Mouse (Mus musculus): ENCODE measurements around the gene Olfr544.

DNA sequence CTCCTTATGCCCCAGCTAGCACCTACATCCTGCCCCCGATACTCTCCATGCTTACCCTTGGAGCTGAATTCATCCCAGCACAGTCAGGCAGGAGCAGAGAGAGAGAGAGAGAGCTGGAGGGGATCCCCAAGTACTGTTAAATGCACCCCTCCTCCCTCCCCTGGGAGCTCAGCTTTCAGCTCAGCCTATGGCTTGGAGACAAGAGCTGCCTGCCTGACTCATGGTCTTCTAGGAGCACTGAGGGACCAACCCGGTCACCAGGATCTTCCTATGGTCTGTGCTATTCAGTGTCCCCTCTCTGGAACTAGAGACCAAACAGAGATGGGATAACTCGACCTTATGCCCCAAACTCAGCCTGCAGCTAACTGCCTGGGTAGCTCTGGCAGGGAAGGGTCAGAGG is 11.4 kb upstream of the Olfr544 start, which contains the start of gene Olfr545:
- no peak for TF ChIP-seq CTCF (IDR thresholded peaks at IDR 0.05; ENCODE audit: low read depth)
- TF ChIP-seq EP300 (IDR thresholded peaks at IDR 0.05; ENCODE audit: low read depth): no peak
